In the genomic region with DNA sequence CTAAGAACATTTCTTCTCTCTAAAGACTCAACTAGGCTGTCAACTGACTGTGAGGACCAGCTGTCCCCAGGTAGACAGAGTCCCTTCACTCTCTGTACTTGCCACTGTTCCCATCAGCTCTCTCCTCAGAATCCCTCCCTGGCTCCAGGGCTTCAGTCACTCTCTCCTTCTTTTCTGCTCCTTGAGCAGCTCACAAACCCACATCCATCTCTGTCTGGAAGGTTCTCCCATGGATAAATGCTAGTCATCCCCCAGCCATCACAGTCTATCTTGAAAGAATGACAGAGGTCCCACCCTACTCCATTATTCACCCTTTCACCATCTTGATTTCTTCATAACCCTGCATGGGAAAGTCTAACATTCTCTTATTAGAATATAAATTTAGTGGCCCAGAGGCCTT, we compare ENCODE assay signal across 18 mouse cellular contexts.
DNase-seq lines count a peak whose midpoint lies in the region.
"Had no signal": no experiment of that assay in that cellular context is flagged by ENCODE, and none has a peak within 500 bp of the region (broad histone marks: within the 10 kb centered on the region; RNA-seq: fewer than 3 reads in every experiment).

No protein-coding gene starts in this region.

- intact Hi-C loops in heart, postnatal 10 days (cut with DNase I), result no loop called here

- no peaks in the 10 kb centered on the region for H3K36me3 ChIP-seq in heart, embryonic 10.5 days
- no peaks in the 10 kb centered on the region for H3K36me3 ChIP-seq in limb, embryonic 10.5 days
- H3K36me3 ChIP-seq: embryonic facial prominence, embryonic 10.5 days; embryonic facial prominence, embryonic 12.5 days; forebrain, embryonic 15.5 days had no signal

- H3K27ac ChIP-seq in heart, embryonic 10.5 days, result no peak overlapping the region
- H3K27ac ChIP-seq in limb, embryonic 10.5 days, result no peak overlapping the region
- H3K27ac ChIP-seq: embryonic facial prominence, embryonic 10.5 days; embryonic facial prominence, embryonic 12.5 days; forebrain, embryonic 13.5 days; forebrain, embryonic 15.5 days had no signal

- DNase-seq in heart, embryonic 10.5 days (ENCODE audit: low spot score), result peak; percentile 42
- DNase-seq in heart, postnatal 10 days, result no peak
- peak; percentile 74 for DNase-seq in NIH3T3 (ENCODE audit: low read depth)
- peak; percentile 19 for DNase-seq in limb, embryonic 10.5 days (ENCODE audit: low spot score)
- no peak for DNase-seq in cerebellum, postnatal 4 days (ENCODE audit: low spot score in 2 of 2)
- DNase-seq: adrenal gland, adult 8-10 months; adrenal gland, postnatal 36 days; cerebellum, adult 11-12 months; cerebellum, adult 8-10 months; cerebellum, adult 9-11 months; cerebellum, postnatal 14 days; cerebellum, postnatal 36 days; forebrain, postnatal 0 days had no signal

- peaks cover 91% of the 10 kb centered on the region for H3K27me3 ChIP-seq in heart, embryonic 10.5 days (ENCODE audit: insufficient read depth, poor library complexity, severe bottlenecking)
- no peaks in the 10 kb centered on the region for H3K27me3 ChIP-seq in limb, embryonic 10.5 days (ENCODE audit: low read depth, poor library complexity, severe bottlenecking)
- H3K27me3 ChIP-seq: embryonic facial prominence, embryonic 12.5 days; forebrain, embryonic 13.5 days; forebrain, embryonic 15.5 days; Patski had no signal

- no peak overlapping the region for H3K4me3 ChIP-seq in heart, embryonic 10.5 days
- no peak overlapping the region for H3K4me3 ChIP-seq in limb, embryonic 10.5 days
- H3K4me3 ChIP-seq: embryonic facial prominence, embryonic 10.5 days; embryonic facial prominence, embryonic 12.5 days; forebrain, embryonic 13.5 days; forebrain, embryonic 15.5 days had no signal

- H3K9me3 ChIP-seq in heart, embryonic 10.5 days, result no peaks in the 10 kb centered on the region
- H3K9me3 ChIP-seq in limb, embryonic 10.5 days (replicated peaks), result no peaks in the 10 kb centered on the region
- H3K9me3 ChIP-seq: embryonic facial prominence, embryonic 10.5 days; embryonic facial prominence, embryonic 12.5 days; forebrain, embryonic 13.5 days; forebrain, embryonic 15.5 days had no signal

- no peaks in the 10 kb centered on the region; the same call in 1 of the 2 replicates for H3K4me1 ChIP-seq in heart, embryonic 10.5 days
- 0 out of 2 replicates have a peak, but pooled peaks cover 2% of the 10 kb centered on the region for H3K4me1 ChIP-seq in limb, embryonic 10.5 days
- H3K4me1 ChIP-seq: forebrain, embryonic 13.5 days; forebrain, embryonic 15.5 days had no signal

Comparison
In these comparisons a context has a peak if more than half of its experiments do, and no peak if none do; other contexts are left out.
1. DNase-seq: peak in heart, embryonic 10.5 days (single experiment), NIH3T3 (single experiment) and limb, embryonic 10.5 days (single experiment); none in heart, postnatal 10 days (0 of 2) and cerebellum, postnatal 4 days (0 of 2).